Mouse (Mus musculus) CH12.LX (cell line): ENCODE data around the gene Myh9. TPM values are rescaled to one million over a fixed set of nuclear protein-coding genes. Genes with fewer than 3 reads are reported as not detected.

ENCODE experiments used
- DNase-seq: peaks from one replicate; pipeline ENCODE4 v3.0.0-alpha.2; 2013; ENCODE audit errors: extremely low read depth
- H3K27ac ChIP-seq: 2 replicates; pipeline ENCODE4 v1.5.1; 2012; ENCODE audit warnings: low read depth, mild to moderate bottlenecking, control low read depth, moderate library complexity; ENCODE audit not compliant: insufficient read depth
- H3K27me3 ChIP-seq: replicated peaks from 2 replicates; pipeline ENCODE3; 2012; ENCODE audit warnings: inconsistent platforms
- H3K36me3 ChIP-seq, 2 experiments: replicated peaks in 1 of 2; 2 replicates each; pipeline versions ENCODE3 to v1.6.1; 2012; ENCODE audit warnings: inconsistent platforms in 1 of 2, low read length in 1 of 2, mild to moderate bottlenecking in 1 of 2, mixed read lengths in 1 of 2, moderate library complexity in 1 of 2; ENCODE audit not compliant: control insufficient read depth in 1 of 2, insufficient read depth in 1 of 2
- H3K4me1 ChIP-seq, 2 experiments: 2 replicates each; pipeline ENCODE4 v1.6.1; 2012; ENCODE audit warnings: inconsistent platforms in 1 of 2, moderate library complexity in 1 of 2; ENCODE audit not compliant: insufficient read depth in 2 of 2, control insufficient read depth in 1 of 2
- H3K4me2 ChIP-seq: 2 replicates; pipeline ENCODE4 v1.6.1; 2012; ENCODE audit warnings: low read depth, mild to moderate bottlenecking, control low read depth; ENCODE audit not compliant: poor library complexity, insufficient read depth, severe bottlenecking
- H3K4me3 ChIP-seq, 3 experiments: fragments of 150-350 bp in 1 of 3; sonication (generic) in 1 of 3; replicated peaks in 1 of 3; 2 replicates each; pipeline versions ENCODE3 to v1.5.1; 2011 to 2012; ENCODE audit warnings: low read depth in 2 of 3, low read length in 2 of 3, mild to moderate bottlenecking in 2 of 3, moderate library complexity in 2 of 3, control low read depth in 1 of 3, improper control_type of control experiment in 1 of 3, inconsistent platforms in 1 of 3, mixed read lengths in 1 of 3; ENCODE audit not compliant: poor library complexity in 1 of 3
- H3K79me2 ChIP-seq: replicated peaks from 2 replicates; pipeline ENCODE4 v1.6.1; 2012; ENCODE audit warnings: mild to moderate bottlenecking, moderate library complexity; ENCODE audit not compliant: control insufficient read depth, poor library complexity, insufficient read depth, severe bottlenecking; ENCODE audit errors: extremely low read depth
- H3K9ac ChIP-seq: 2 replicates; pipeline ENCODE4 v1.6.1; 2012; ENCODE audit warnings: low read depth, mild to moderate bottlenecking, control low read depth, moderate library complexity; ENCODE audit not compliant: insufficient read depth
- H3K9me3 ChIP-seq: replicated peaks from 2 replicates; pipeline ENCODE3; 2012; ENCODE audit warnings: low read length, inconsistent platforms, mixed read lengths
- BHLHE40 ChIP-seq: IDR thresholded peaks from 2 replicates; pipeline ENCODE4 v1.6.1; 2011; ENCODE audit warnings: mild to moderate bottlenecking, low read depth, low read length, improper control_type of control experiment
- CHD2 ChIP-seq: IDR thresholded peaks from 2 replicates; pipeline ENCODE4 v1.6.1; 2011; ENCODE audit warnings: low read length, improper control_type of control experiment
- E2F4 ChIP-seq: IDR thresholded peaks from 2 replicates; pipeline ENCODE4 v1.6.1; 2011; ENCODE audit warnings: low read depth, low read length, improper control_type of control experiment; ENCODE audit not compliant: insufficient replicate concordance
- HCFC1 ChIP-seq: IDR thresholded peaks from 2 replicates; pipeline ENCODE4 v1.6.1; 2012; ENCODE audit warnings: low read depth, mild to moderate bottlenecking, inconsistent platforms, low read length, improper control_type of control experiment
- IRF4 ChIP-seq: IDR thresholded peaks from 2 replicates; pipeline ENCODE4 v1.6.1; 2014; ENCODE audit warnings: low read depth, mild to moderate bottlenecking, inconsistent platforms, low read length, improper control_type of control experiment
- JUN ChIP-seq: IDR thresholded peaks from 2 replicates; pipeline ENCODE4 v1.6.1; 2011; ENCODE audit warnings: low read depth, mild to moderate bottlenecking, low read length, improper control_type of control experiment, moderate library complexity; ENCODE audit not compliant: insufficient read depth
- JUND ChIP-seq: conservative IDR thresholded peaks from 2 replicates; pipeline ENCODE4 v1.6.1; 2011; ENCODE audit warnings: low read depth, low read length, improper control_type of control experiment
- MAZ ChIP-seq: IDR thresholded peaks from 2 replicates; pipeline ENCODE4 v1.6.1; 2012; ENCODE audit warnings: low read depth, mild to moderate bottlenecking, inconsistent platforms, low read length, improper control_type of control experiment, moderate library complexity
- NRF1 ChIP-seq: IDR thresholded peaks from 2 replicates; pipeline ENCODE4 v1.6.1; 2014; ENCODE audit warnings: low read depth, mild to moderate bottlenecking, inconsistent platforms, low read length, improper control_type of control experiment, moderate library complexity
- RAD21 ChIP-seq: IDR thresholded peaks from 2 replicates; pipeline ENCODE4 v1.6.1; 2011; ENCODE audit warnings: low read depth, mild to moderate bottlenecking, low read length, improper control_type of control experiment, moderate library complexity
- RCOR1 ChIP-seq: conservative IDR thresholded peaks from 2 replicates; pipeline ENCODE4 v1.6.1; 2012; ENCODE audit warnings: low read depth, mild to moderate bottlenecking, inconsistent platforms, low read length, improper control_type of control experiment
- SMC3 ChIP-seq: IDR thresholded peaks from 2 replicates; pipeline ENCODE4 v1.6.1; 2011; ENCODE audit warnings: low read depth, low read length, improper control_type of control experiment
- UBTF ChIP-seq: IDR thresholded peaks from 2 replicates; pipeline ENCODE4 v1.6.1; 2012; ENCODE audit warnings: low read depth, mild to moderate bottlenecking, inconsistent platforms, low read length, improper control_type of control experiment, moderate library complexity
- USF2 ChIP-seq: conservative IDR thresholded peaks from 2 replicates; pipeline ENCODE4 v1.6.1; 2011; ENCODE audit warnings: low read depth, low read length, improper control_type of control experiment
- ZC3H11A ChIP-seq: IDR thresholded peaks from 2 replicates; pipeline ENCODE4 v1.6.1; 2012; ENCODE audit warnings: low read depth, mild to moderate bottlenecking, inconsistent platforms, low read length, improper control_type of control experiment
- ZKSCAN1 ChIP-seq: IDR thresholded peaks from 2 replicates; pipeline ENCODE4 v1.6.1; 2012; ENCODE audit warnings: low read depth, inconsistent platforms, low read length, improper control_type of control experiment, borderline replicate concordance
- dilution Hi-C: fragments of 300-500 bp; cut with MboI; formaldehyde crosslinking; loops from 2 replicates; pipeline ENCODE4 v1.14.3; 2020; ENCODE audit warnings: low sequenced_read_pairs; ENCODE audit not compliant: extremely low pct_unique_long_range_greater_than_20kb, extremely low pct_ligation_motif_present
- in situ Hi-C: fragments of 300-500 bp; cut with MboI; formaldehyde crosslinking; loops from 3 replicates; pipeline ENCODE4 v1.14.3; 2019; ENCODE audit warnings: low sequenced_read_pairs, low pct_ligation_motif_present, low pct_unique_long_range_greater_than_20kb, mixed read lengths
- polyA plus RNA-seq: library from polyadenylated mRNA; unstranded; fragments of >175 nt; gene quantifications from 2 replicates; pipeline ENCODE4 v1.2.1, GENCODE M21; 2012; ENCODE audit warnings: low read depth; ENCODE audit not compliant: insufficient read length
- total RNA-seq, 2 experiments: library from RNA; depleted of rRNA; stranded (reverse); fragments of 300-350 nt in 1 of 2; fragments of >200 nt in 1 of 2; gene quantifications; 2 replicates each; pipeline ENCODE4 v1.2.3; 2012 to 2014

Myh9 gene
- total and polyA plus RNA-seq, 3 experiments, result 43.8 to 165 (median 146) TPM

GRCm38 (mm10) chr15:77825382-77825781 is 16.6 kb downstream of the Myh9 start:
- H3K4me1 ChIP-seq, result peaks cover 35 to 89% of the 10 kb centered on the region in 2 experiments
- no peak for TF ChIP-seq ZC3H11A
- no peak for TF ChIP-seq MAZ
- TF ChIP-seq IRF4, result no peak
- H3K27ac ChIP-seq, result no peak overlapping the region
- H3K9me3 ChIP-seq, result no peaks in the 10 kb centered on the region
- peaks cover 100% of the 10 kb centered on the region for H3K79me2 ChIP-seq
- no peaks in the 10 kb centered on the region for H3K27me3 ChIP-seq
- peaks cover 21 to 84% of the 10 kb centered on the region in 2 experiments for H3K36me3 ChIP-seq
- no peak for DNase-seq
- in situ Hi-C loops (no loop called here), dilution Hi-C loops (no loop called here)
- no peak overlapping the region for H3K9ac ChIP-seq
- no peak overlapping the region for H3K4me2 ChIP-seq
- H3K4me3 ChIP-seq, result no peak overlapping the region

- no peaks in the 10 kb centered on the region for H3K27me3 ChIP-seq
- no peak overlapping the region for H3K9ac ChIP-seq
- dilution Hi-C loops, result no loop called here
- TF ChIP-seq E2F4, result no peak
- no peak for TF ChIP-seq SMC3
- no peak for TF ChIP-seq NRF1
- TF ChIP-seq MAZ, result no peak
- TF ChIP-seq BHLHE40, result no peak
- no peak for TF ChIP-seq CHD2
- no peak for TF ChIP-seq RCOR1
- TF ChIP-seq JUN, result no peak
- no peak for TF ChIP-seq ZC3H11A
- no peak for TF ChIP-seq UBTF
- TF ChIP-seq JUND, result no peak
- no peak overlapping the region for H3K4me2 ChIP-seq
- peaks cover 100% of the 10 kb centered on the region for H3K79me2 ChIP-seq
- no peak overlapping the region for H3K27ac ChIP-seq
- DNase-seq, result no peak
- peaks cover 31 to 89% of the 10 kb centered on the region in 2 experiments for H3K4me1 ChIP-seq
- peaks cover 15 to 86% of the 10 kb centered on the region in 2 experiments for H3K36me3 ChIP-seq
- in situ Hi-C loops, result no loop called here
- no peak overlapping the region for H3K4me3 ChIP-seq
- H3K9me3 ChIP-seq, result no peaks in the 10 kb centered on the region
Measured at GRCm38 (mm10) chr15:77824321-77824720, 17.7 kb downstream of the Myh9 start.

- peaks cover 21 to 88% of the 10 kb centered on the region in 2 experiments for H3K36me3 ChIP-seq
- no peak for TF ChIP-seq HCFC1
- no peak for TF ChIP-seq ZKSCAN1
- no peak for TF ChIP-seq CHD2
- no peak for TF ChIP-seq RAD21
- TF ChIP-seq USF2, result no peak
- H3K27me3 ChIP-seq, result no peaks in the 10 kb centered on the region
- no peak overlapping the region for H3K9ac ChIP-seq
- H3K4me1 ChIP-seq, result peaks cover 35 to 89% of the 10 kb centered on the region in 2 experiments
- H3K4me2 ChIP-seq, result peak overlapping the region; percentile 22; the same call in 1 of the 2 replicates
- H3K27ac ChIP-seq, result no peak overlapping the region
- H3K9me3 ChIP-seq, result no peaks in the 10 kb centered on the region
- H3K79me2 ChIP-seq, result peaks cover 100% of the 10 kb centered on the region
- no peak for DNase-seq
- no peak overlapping the region for H3K4me3 ChIP-seq
- dilution Hi-C loops, result no loop called here
- in situ Hi-C loops, result no loop called here
Measured at GRCm38 (mm10) chr15:77823634-77824033, 18.3 kb downstream of the Myh9 start.
